In the genomic region with DNA sequence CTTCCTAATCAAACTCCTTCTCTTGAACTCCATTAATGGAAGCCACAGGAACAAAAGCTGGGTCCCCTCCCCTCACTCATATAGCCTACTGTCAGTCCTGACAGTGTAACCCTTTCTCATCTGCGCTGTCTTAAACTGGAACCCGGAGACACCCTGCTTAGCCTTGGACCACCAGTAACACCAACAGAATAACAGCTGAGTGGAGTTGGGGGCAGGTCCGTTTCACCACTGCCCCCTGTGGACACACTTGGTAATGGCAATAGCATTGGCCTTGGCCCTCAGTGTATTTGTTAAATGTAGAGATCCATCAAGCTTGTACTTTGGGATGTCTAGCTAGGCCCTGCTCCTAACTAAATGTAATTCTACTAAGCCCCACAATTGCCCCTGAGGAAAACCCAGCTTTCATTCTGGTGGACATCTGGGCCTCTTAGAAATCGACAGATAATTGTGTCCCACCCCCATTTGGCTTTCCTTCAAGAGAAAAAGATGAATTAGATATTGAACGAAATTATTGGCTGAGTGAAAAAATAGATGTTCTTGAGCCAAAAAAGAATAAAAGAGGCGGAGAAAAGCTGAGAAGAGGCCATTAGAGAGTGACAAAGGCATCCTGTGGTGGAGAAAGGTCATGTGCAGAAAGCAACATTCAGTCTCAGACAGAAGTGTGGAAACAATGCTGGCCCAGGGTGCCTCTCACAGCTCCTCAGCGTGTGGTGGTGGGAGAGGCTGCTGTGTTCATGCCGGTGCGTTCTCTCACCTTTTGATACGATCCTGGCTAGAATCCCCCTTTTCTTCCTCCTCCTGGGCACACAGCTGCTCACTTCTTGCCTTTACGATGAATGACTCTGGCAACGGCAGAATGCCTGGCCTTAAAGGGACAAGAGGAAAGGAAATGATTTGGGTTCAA, we compare ENCODE assay signal across 9 mouse cellular contexts.
DNase-seq lines count a peak whose midpoint lies in the region; ATAC-seq and TF ChIP-seq lines count a peak whose summit lies in the region.
"Had no signal": no experiment of that assay in that cellular context is flagged by ENCODE, and none has a peak within 500 bp of the region (broad histone marks: within the 10 kb centered on the region; RNA-seq: fewer than 3 reads in every experiment).

No protein-coding gene starts in this region.

- DNase-seq in adrenal gland, postnatal 14 days, result peak; percentile 26
- DNase-seq in adrenal gland, adult 18-20 months (ENCODE audit: low spot score in 2 of 2), result no peak
- DNase-seq in lung, embryonic 14.5 days, result peak; percentile 34
- DNase-seq in lung, postnatal 25 days (ENCODE audit: low spot score), result no peak
- DNase-seq in hindbrain, embryonic 10.5 days (ENCODE audit: low spot score), result peak; percentile 24
- DNase-seq in spleen, adult 12 weeks (ENCODE audit: low spot score), result no peak
- no peak for DNase-seq in thymus, postnatal 0 days (ENCODE audit: low spot score)

- no peak overlapping the region for H3K4me2 ChIP-seq in lung, embryonic 14.5 days
- no peak overlapping the region for H3K4me2 ChIP-seq in neural tube, embryonic 13.5 days
- H3K4me2 ChIP-seq: stomach, embryonic 15.5 days had no signal

- no peaks in the 10 kb centered on the region for H3K36me3 ChIP-seq in lung, embryonic 14.5 days (ENCODE audit: insufficient read depth)
- no peaks in the 10 kb centered on the region for H3K36me3 ChIP-seq in hindbrain, embryonic 10.5 days
- no peaks in the 10 kb centered on the region for H3K36me3 ChIP-seq in neural tube, embryonic 13.5 days
- H3K36me3 ChIP-seq: stomach, embryonic 15.5 days had no signal

- no peak overlapping the region for H3K27ac ChIP-seq in lung, embryonic 14.5 days (ENCODE audit: low read depth)
- H3K27ac ChIP-seq in hindbrain, embryonic 10.5 days, result 0 out of 2 replicates have a peak overlapping the region, but pooled peaks have one; percentile 8
- no peak overlapping the region for H3K27ac ChIP-seq in neural tube, embryonic 13.5 days (replicated peaks)
- H3K27ac ChIP-seq: stomach, embryonic 15.5 days had no signal

- no peaks in the 10 kb centered on the region for H3K9me3 ChIP-seq in lung, embryonic 14.5 days (ENCODE audit: low read depth, low read length)
- H3K9me3 ChIP-seq in hindbrain, embryonic 10.5 days, result no peaks in the 10 kb centered on the region
- H3K9me3 ChIP-seq in neural tube, embryonic 13.5 days, result no peaks in the 10 kb centered on the region
- H3K9me3 ChIP-seq: stomach, embryonic 15.5 days had no signal

- no peaks in the 10 kb centered on the region for H3K4me1 ChIP-seq in lung, embryonic 14.5 days (ENCODE audit: insufficient read depth)
- no peaks in the 10 kb centered on the region for H3K4me1 ChIP-seq in hindbrain, embryonic 10.5 days (replicated peaks)
- H3K4me1 ChIP-seq in neural tube, embryonic 13.5 days (replicated peaks), result 0 out of 2 replicates have a peak, but pooled peaks cover 4% of the 10 kb centered on the region
- H3K4me1 ChIP-seq: stomach, embryonic 15.5 days had no signal

- peak; percentile 60 for TF ChIP-seq CTCF in lung, embryonic 14.5 days (IDR thresholded peaks at IDR 0.05; ENCODE audit: low read depth)

- 56% methylated on average over 12 of the region's 12 CpGs for WGBS in lung, embryonic 14.5 days
- 52% methylated on average over 12 of the region's 12 CpGs for WGBS in hindbrain, embryonic 10.5 days
- 40% methylated on average over 12 of the region's 12 CpGs for WGBS in neural tube, embryonic 13.5 days

- H3K4me3 ChIP-seq in lung, embryonic 14.5 days (ENCODE audit: low read depth, low read length), result no peak overlapping the region
- H3K4me3 ChIP-seq in hindbrain, embryonic 10.5 days, result no peak overlapping the region
- no peak overlapping the region for H3K4me3 ChIP-seq in neural tube, embryonic 13.5 days
- H3K4me3 ChIP-seq: stomach, embryonic 15.5 days had no signal

- H3K9ac ChIP-seq in lung, embryonic 14.5 days, result no peak overlapping the region
- no peak overlapping the region for H3K9ac ChIP-seq in neural tube, embryonic 13.5 days
- H3K9ac ChIP-seq: stomach, embryonic 15.5 days had no signal

- no peaks in the 10 kb centered on the region for H3K27me3 ChIP-seq in lung, embryonic 14.5 days (ENCODE audit: insufficient read depth, low read length)
- no peaks in the 10 kb centered on the region for H3K27me3 ChIP-seq in hindbrain, embryonic 10.5 days (ENCODE audit: insufficient read depth, poor library complexity, severe bottlenecking)
- no peaks in the 10 kb centered on the region for H3K27me3 ChIP-seq in neural tube, embryonic 13.5 days
- H3K27me3 ChIP-seq: stomach, embryonic 15.5 days had no signal

- ATAC-seq in lung, embryonic 14.5 days (ENCODE audit: insufficient read depth), result no peak
- peak; percentile 59; the same call in 1 of the 2 replicates for ATAC-seq in neural tube, embryonic 13.5 days (ENCODE audit: low read depth)

Comparison
In these comparisons a context has a peak if more than half of its experiments do, and no peak if none do; other contexts are left out.
1. DNase-seq: peak in adrenal gland, postnatal 14 days (single experiment), lung, embryonic 14.5 days (single experiment) and hindbrain, embryonic 10.5 days (single experiment); none in adrenal gland, adult 18-20 months (0 of 2), lung, postnatal 25 days (single experiment), spleen, adult 12 weeks (single experiment) and thymus, postnatal 0 days (single experiment).